In the genomic region with DNA sequence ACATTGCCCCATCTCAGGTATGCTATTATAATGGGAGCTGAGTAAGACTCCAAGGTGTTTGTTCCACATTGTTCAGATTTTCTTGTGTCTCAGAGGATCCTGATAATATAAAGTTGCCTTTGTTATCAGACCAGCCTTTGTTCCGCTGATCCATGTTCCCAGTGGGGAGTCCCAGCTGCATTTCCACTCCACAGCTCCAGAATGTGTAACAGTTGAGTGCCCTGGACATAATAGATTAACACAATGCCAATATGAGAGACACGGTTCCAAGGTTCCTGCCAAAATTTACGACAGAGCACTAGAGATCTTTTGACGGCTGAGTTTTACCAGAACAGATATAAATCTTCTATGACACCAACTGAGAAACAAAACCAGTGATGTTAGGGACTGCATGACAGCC, we compare ENCODE assay signal across 13 mouse cellular contexts.
DNase-seq lines count a peak whose midpoint lies in the region; ATAC-seq and TF ChIP-seq lines count a peak whose summit lies in the region.
"Had no signal": no experiment of that assay in that cellular context is flagged by ENCODE, and none has a peak within 500 bp of the region (broad histone marks: within the 10 kb centered on the region; RNA-seq: fewer than 3 reads in every experiment).

No protein-coding gene starts in this region.

- H3K4me3 ChIP-seq in neural tube, embryonic 11.5 days (ENCODE audit: low read depth, low read length) = no peak overlapping the region
- H3K4me3 ChIP-seq in midbrain, postnatal 0 days (ENCODE audit: low read depth, low read length) = no peak overlapping the region
- H3K4me3 ChIP-seq: liver, embryonic 13.5 days; megakaryocyte, embryonic 14.5 days had no signal

- H3K9me3 ChIP-seq in neural tube, embryonic 11.5 days (ENCODE audit: control insufficient read depth, low read length) = no peaks in the 10 kb centered on the region
- H3K9me3 ChIP-seq in midbrain, postnatal 0 days (ENCODE audit: low read length) = no peaks in the 10 kb centered on the region

- 42% methylated on average over 4 of the region's 4 CpGs for WGBS in neural tube, embryonic 11.5 days
- 23% methylated on average over 4 of the region's 4 CpGs for WGBS in midbrain, postnatal 0 days

- no peak for TF ChIP-seq CTCF in midbrain, postnatal 0 days (IDR thresholded peaks at IDR 0.05)

- no peak overlapping the region for H3K9ac ChIP-seq in neural tube, embryonic 11.5 days (ENCODE audit: low read length)
- H3K9ac ChIP-seq in midbrain, postnatal 0 days (replicated peaks; ENCODE audit: low read length, poor library complexity, severe bottlenecking) = no peak overlapping the region
- H3K9ac ChIP-seq: liver, embryonic 13.5 days had no signal

- no peaks in the 10 kb centered on the region for H3K36me3 ChIP-seq in neural tube, embryonic 11.5 days (ENCODE audit: control insufficient read depth, insufficient read depth, low read length)
- H3K36me3 ChIP-seq in midbrain, postnatal 0 days (ENCODE audit: insufficient read depth, low read length) = no peaks in the 10 kb centered on the region
- H3K36me3 ChIP-seq: liver, embryonic 13.5 days had no signal

- ATAC-seq in neural tube, embryonic 11.5 days (ENCODE audit: insufficient read depth, low FRiP score, low TSS enrichment) = peak; percentile 30; the same call in 1 of the 2 replicates
- ATAC-seq in midbrain, postnatal 0 days (ENCODE audit: low FRiP score) = no peak

- no peak overlapping the region for H3K27ac ChIP-seq in neural tube, embryonic 11.5 days (ENCODE audit: low read depth, low read length)
- no peak overlapping the region for H3K27ac ChIP-seq in midbrain, postnatal 0 days (ENCODE audit: low read depth, low read length)
- H3K27ac ChIP-seq: liver, embryonic 13.5 days had no signal

- DNase-seq in embryo, embryonic 10.5 days (ENCODE audit: low spot score) = peak; percentile 6
- DNase-seq in embryo, embryonic 10 days (ENCODE audit: low spot score) = no peak
- DNase-seq in neural tube, embryonic 11.5 days (ENCODE audit: low spot score) = peak; percentile 13
- no peak for DNase-seq in neural tube, embryonic 10.5 days (ENCODE audit: extremely low spot score, low spot score)
- DNase-seq in midbrain, postnatal 0 days (ENCODE audit: low spot score) = peak; percentile 33
- no peak for DNase-seq in adrenal gland, adult 8-10 months
- no peak for DNase-seq in heart, adult 18-20 months
- DNase-seq: adrenal gland, postnatal 14 days; heart, postnatal 10 days; liver, embryonic 13.5 days; lung, postnatal 10 days; thymus, postnatal 4 days had no signal

- no peaks in the 10 kb centered on the region for H3K4me1 ChIP-seq in neural tube, embryonic 11.5 days (ENCODE audit: control insufficient read depth, insufficient read depth, low read length)
- H3K4me1 ChIP-seq in midbrain, postnatal 0 days (ENCODE audit: insufficient read depth, low read length) = no peaks in the 10 kb centered on the region
- H3K4me1 ChIP-seq: liver, embryonic 13.5 days; megakaryocyte, embryonic 14.5 days had no signal

- H3K27me3 ChIP-seq in neural tube, embryonic 11.5 days (ENCODE audit: control insufficient read depth, insufficient read depth, low read length) = no peaks in the 10 kb centered on the region
- no peaks in the 10 kb centered on the region for H3K27me3 ChIP-seq in midbrain, postnatal 0 days (ENCODE audit: insufficient read depth, low read length)
- H3K27me3 ChIP-seq: liver, embryonic 13.5 days; megakaryocyte, embryonic 14.5 days had no signal

- H3K4me2 ChIP-seq in neural tube, embryonic 11.5 days (ENCODE audit: low read depth) = no peak overlapping the region
- H3K4me2 ChIP-seq in midbrain, postnatal 0 days (ENCODE audit: low read depth, low read length, poor library complexity, severe bottlenecking) = no peak overlapping the region
- H3K4me2 ChIP-seq: liver, embryonic 13.5 days had no signal

Comparison
In these comparisons a context has a peak if more than half of its experiments do, and no peak if none do; other contexts are left out.
1. DNase-seq: peak in embryo, embryonic 10.5 days (single experiment), neural tube, embryonic 11.5 days (single experiment) and midbrain, postnatal 0 days (single experiment); none in embryo, embryonic 10 days (single experiment), neural tube, embryonic 10.5 days (single experiment), adrenal gland, adult 8-10 months (single experiment) and heart, adult 18-20 months (0 of 2).